Mouse (Mus musculus) bone marrow macrophage, adult 2 months (primary cell): ENCODE data around the gene Slbp.

Experiments used
- CTCF ChIP-seq: IDR thresholded peaks from 2 replicates; pipeline ENCODE4 v1.5.1; 2012; ENCODE audit warnings: low read depth, mild to moderate bottlenecking, low read length, moderate library complexity
- POLR2A ChIP-seq: IDR thresholded peaks from 2 replicates; pipeline ENCODE4 v1.6.1; 2012; ENCODE audit warnings: mild to moderate bottlenecking, low read depth, low read length, borderline replicate concordance

DNA sequence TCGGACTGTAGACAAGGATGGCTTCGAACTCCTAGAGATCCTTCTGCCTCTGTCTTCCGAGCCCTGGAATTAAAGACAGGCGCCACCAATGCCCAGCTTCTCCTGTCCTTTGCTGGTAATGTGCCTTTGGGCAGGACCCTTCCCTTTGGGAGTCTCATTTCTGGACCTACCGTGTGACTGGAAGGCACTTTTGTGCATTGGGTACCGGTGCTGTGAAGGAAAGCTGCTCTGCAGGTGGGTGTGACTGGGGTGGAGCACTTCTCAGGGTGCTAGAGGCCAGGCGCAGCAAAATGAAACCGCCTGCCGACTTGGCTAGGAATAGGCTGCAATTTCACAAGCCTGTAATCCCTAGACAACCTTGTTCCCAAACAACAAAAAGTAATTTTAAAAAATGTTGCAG lies 22.3 kb downstream of the Slbp start:
- TF ChIP-seq POLR2A: no peak
- TF ChIP-seq CTCF: 0 out of 2 replicates have a peak, but pooled peaks have one; percentile 1
